Mouse (Mus musculus): ENCODE results near the gene Zfp507.

GRCm38 (mm10) chr7:35761801-35762200 is 41.0 kb downstream of the Zfp507 start:
- TF ChIP-seq CTCF (IDR thresholded peaks at IDR 0.05; ENCODE audit: control insufficient read depth, insufficient read depth, insufficient replicate concordance, low read depth, low read length), result no peak
- no peak for TF ChIP-seq POLR2A (IDR thresholded peaks at IDR 0.05; ENCODE audit: control insufficient read depth, low read depth, low read length)
